Mouse (Mus musculus): ENCODE measurements around the gene Rrad. TPM values are rescaled to one million over a fixed set of nuclear protein-coding genes. Genes with fewer than 3 reads are reported as not detected.
A peak's percentile ranks its signal among the peaks of the same experiment; 100 is the strongest.

The Rrad gene
- polyA plus RNA-seq, 2 experiments = 21.4 to 32.4 TPM

GRCm38 (mm10) chr8:104606329-104606728, 24.8 kb downstream of the Rrad start:
- H3K4me3 ChIP-seq (replicated peaks; ENCODE audit: low read length) = no peak overlapping the region
- peak overlapping the region; percentile 58; the same call in 1 of the 2 replicates for H3K27ac ChIP-seq (replicated peaks; ENCODE audit: low read depth, low read length)
- no peak for TF ChIP-seq POLR2A (IDR thresholded peaks at IDR 0.05; ENCODE audit: borderline replicate concordance, extremely low read depth, insufficient read depth, insufficient read length)
- ATAC-seq (ENCODE audit: low FRiP score, low read depth) (peak; percentile 71), DNase-seq (ENCODE audit: low spot score) (peak; percentile 73)
- H3K27me3 ChIP-seq (ENCODE audit: control insufficient read depth, insufficient read depth, low read length) = no peaks in the 10 kb centered on the region
- 11% methylated on average over 6 of the region's 6 CpGs for WGBS
- H3K9ac ChIP-seq (ENCODE audit: low read depth, low read length, severe bottlenecking) = no peak overlapping the region
- no peaks in the 10 kb centered on the region for H3K9me3 ChIP-seq (ENCODE audit: control insufficient read depth, low read length)
- no peaks in the 10 kb centered on the region for H3K36me3 ChIP-seq (ENCODE audit: control insufficient read depth, insufficient read depth, low read length)
- no peak overlapping the region for H3K4me2 ChIP-seq (replicated peaks; ENCODE audit: low read depth, low read length, severe bottlenecking)
- H3K4me1 ChIP-seq (ENCODE audit: control insufficient read depth, insufficient read depth, low read length) = peaks cover 14% of the 10 kb centered on the region

GRCm38 (mm10) chr8:104603245-104603593, 27.9 kb downstream of the Rrad start:
- no peak overlapping the region for H3K4me3 ChIP-seq (replicated peaks; ENCODE audit: low read length)
- 67% methylated on average over 4 of the region's 4 CpGs for WGBS
- H3K36me3 ChIP-seq (ENCODE audit: control insufficient read depth, insufficient read depth, low read length) = no peaks in the 10 kb centered on the region
- no peak overlapping the region for H3K27ac ChIP-seq (replicated peaks; ENCODE audit: low read depth, low read length)
- no peaks in the 10 kb centered on the region for H3K27me3 ChIP-seq (ENCODE audit: control insufficient read depth, insufficient read depth, low read length)
- H3K4me1 ChIP-seq (ENCODE audit: control insufficient read depth, insufficient read depth, low read length) = peaks cover 14% of the 10 kb centered on the region
- peak overlapping the region; percentile 48; the same call in 1 of the 2 replicates for H3K4me2 ChIP-seq (replicated peaks; ENCODE audit: low read depth, low read length, severe bottlenecking)
- H3K9me3 ChIP-seq (ENCODE audit: control insufficient read depth, low read length) = no peaks in the 10 kb centered on the region
- DNase-seq (ENCODE audit: low spot score) = no peak
- no peak overlapping the region for H3K9ac ChIP-seq (ENCODE audit: low read depth, low read length, severe bottlenecking)
- ATAC-seq (ENCODE audit: low FRiP score, low read depth) = no peak
- no peak for TF ChIP-seq POLR2A (IDR thresholded peaks at IDR 0.05; ENCODE audit: borderline replicate concordance, extremely low read depth, insufficient read depth, insufficient read length)

GRCm38 (mm10) chr8:104602468-104603244, 28.5 kb downstream of the Rrad start:
- peak; percentile 27; the same call in 1 of the 2 replicates for TF ChIP-seq POLR2A (IDR thresholded peaks at IDR 0.05; ENCODE audit: borderline replicate concordance, extremely low read depth, insufficient read depth, insufficient read length)
- ATAC-seq (ENCODE audit: low FRiP score, low read depth) (peak; percentile 86), DNase-seq (ENCODE audit: low spot score) (peak; percentile 96)
- no peak overlapping the region for H3K27ac ChIP-seq (replicated peaks; ENCODE audit: low read depth, low read length)
- no peaks in the 10 kb centered on the region for H3K9me3 ChIP-seq (ENCODE audit: control insufficient read depth, low read length)
- H3K4me1 ChIP-seq (ENCODE audit: control insufficient read depth, insufficient read depth, low read length) = peaks cover 14% of the 10 kb centered on the region
- H3K4me2 ChIP-seq (replicated peaks; ENCODE audit: low read depth, low read length, severe bottlenecking) = peak overlapping the region; percentile 48
- 20% methylated on average over 21 of the region's 21 CpGs for WGBS
- H3K9ac ChIP-seq (ENCODE audit: low read depth, low read length, severe bottlenecking) = peak overlapping the region; percentile 34; the same call in 1 of the 2 replicates
- H3K36me3 ChIP-seq (ENCODE audit: control insufficient read depth, insufficient read depth, low read length) = no peaks in the 10 kb centered on the region
- peak overlapping the region; percentile 29 for H3K4me3 ChIP-seq (replicated peaks; ENCODE audit: low read length)
- no peaks in the 10 kb centered on the region for H3K27me3 ChIP-seq (ENCODE audit: control insufficient read depth, insufficient read depth, low read length)

GRCm38 (mm10) chr8:104601941-104602371, 29.2 kb downstream of the Rrad start:
- H3K27ac ChIP-seq (replicated peaks; ENCODE audit: low read depth, low read length) = no peak overlapping the region
- TF ChIP-seq POLR2A (IDR thresholded peaks at IDR 0.05; ENCODE audit: borderline replicate concordance, extremely low read depth, insufficient read depth, insufficient read length) = no peak
- ATAC-seq (ENCODE audit: low FRiP score, low read depth) (no peak), DNase-seq (ENCODE audit: low spot score) (no peak)
- H3K9ac ChIP-seq (ENCODE audit: low read depth, low read length, severe bottlenecking) = peak overlapping the region; percentile 34; the same call in 1 of the 2 replicates
- no peaks in the 10 kb centered on the region for H3K27me3 ChIP-seq (ENCODE audit: control insufficient read depth, insufficient read depth, low read length)
- H3K36me3 ChIP-seq (ENCODE audit: control insufficient read depth, insufficient read depth, low read length) = peaks cover 3% of the 10 kb centered on the region; the same call in 1 of the 2 replicates
- no peaks in the 10 kb centered on the region for H3K9me3 ChIP-seq (ENCODE audit: control insufficient read depth, low read length)
- H3K4me3 ChIP-seq (replicated peaks; ENCODE audit: low read length) = peak overlapping the region; percentile 29
- H3K4me1 ChIP-seq (ENCODE audit: control insufficient read depth, insufficient read depth, low read length) = peaks cover 14% of the 10 kb centered on the region
- 2% methylated on average over 12 of the region's 12 CpGs for WGBS
- peak overlapping the region; percentile 48 for H3K4me2 ChIP-seq (replicated peaks; ENCODE audit: low read depth, low read length, severe bottlenecking)

GRCm38 (mm10) chr8:104601386-104601785, 29.7 kb downstream of the Rrad start:
- Histone ChIP-seq H3K27me3 (ENCODE audit: control insufficient read depth, insufficient read depth, low read length) (no peaks in the 10 kb centered on the region), H3K9me3 (ENCODE audit: control insufficient read depth, low read length) (no peaks in the 10 kb centered on the region), H3K9ac (ENCODE audit: low read depth, low read length, severe bottlenecking) (no peak overlapping the region), H3K4me1 (ENCODE audit: control insufficient read depth, insufficient read depth, low read length) (peaks cover 10% of the 10 kb centered on the region; the same call in 1 of the 2 replicates), H3K27ac (replicated peaks; ENCODE audit: low read depth, low read length) (no peak overlapping the region), H3K36me3 (ENCODE audit: control insufficient read depth, insufficient read depth, low read length) (peaks cover 8% of the 10 kb centered on the region), H3K4me2 (replicated peaks; ENCODE audit: low read depth, low read length, severe bottlenecking) (peak overlapping the region; percentile 48), H3K4me3 (replicated peaks; ENCODE audit: low read length) (no peak overlapping the region)
- no peak for DNase-seq (ENCODE audit: low spot score)
- 30% methylated on average over 7 of the region's 7 CpGs for WGBS
- TF ChIP-seq POLR2A (IDR thresholded peaks at IDR 0.05; ENCODE audit: borderline replicate concordance, extremely low read depth, insufficient read depth, insufficient read length) = no peak
- no peak for ATAC-seq (ENCODE audit: low FRiP score, low read depth)

All from limb, embryonic 14.5 days (tissue).